Mouse (Mus musculus): ENCODE measurements around the gene Gm44596.
A peak's percentile ranks its signal among the peaks of the same experiment; 100 is the strongest.

DNA sequence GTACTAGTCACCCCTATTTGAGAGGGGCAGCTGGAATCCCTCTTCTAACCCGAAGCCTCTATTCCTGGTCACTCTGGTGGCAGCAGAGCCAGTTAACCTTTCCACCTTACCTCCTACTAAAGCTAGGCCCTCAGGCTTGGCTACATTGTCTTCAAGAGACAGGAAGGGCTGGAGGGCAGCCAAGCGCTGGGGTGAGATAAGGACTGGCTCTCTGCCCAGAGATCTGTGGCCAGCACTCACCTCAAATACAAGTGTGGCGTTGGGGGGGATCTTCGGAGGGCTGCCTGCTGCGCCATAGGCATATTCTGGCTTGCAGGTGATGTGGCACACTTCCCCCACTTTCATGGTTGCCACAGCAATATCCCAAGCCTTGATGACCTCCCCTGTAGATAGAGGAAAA is 60.2 kb downstream of the Gm44596 start:
- TF ChIP-seq EP300 (IDR thresholded peaks at IDR 0.05), result peak; percentile 63
- TF ChIP-seq CTCF (IDR thresholded peaks at IDR 0.05), result no peak
